Mouse (Mus musculus): Measurements from ENCODE around the gene Ate1. TPM values are rescaled to one million over a fixed set of nuclear protein-coding genes. Genes with fewer than 3 reads are reported as not detected.

Ate1 gene
- polyA plus RNA-seq, 1 experiment from 2014 or later = 109 TPM

DNA sequence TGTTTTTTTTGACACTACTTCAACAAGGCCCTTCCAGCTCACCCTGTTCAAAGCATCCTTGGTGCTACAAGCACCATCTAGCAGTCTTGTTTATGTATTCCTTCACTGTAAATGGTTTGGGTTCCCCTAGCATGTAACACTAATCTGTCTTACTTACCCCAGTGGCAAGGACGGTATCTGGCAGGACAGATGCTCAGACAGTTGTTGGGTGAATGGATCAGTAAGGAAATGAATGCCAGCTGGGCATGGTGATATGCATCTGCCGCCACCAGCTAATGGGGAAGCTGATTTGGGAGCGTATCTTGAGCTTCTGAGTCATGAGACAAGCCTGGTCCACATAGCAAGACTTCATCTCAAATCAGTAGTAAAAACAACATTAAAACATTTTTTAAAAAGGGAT lies 141.9 kb downstream of the Ate1 start:
- H3K36me3 ChIP-seq (ENCODE audit: control insufficient read depth, insufficient read depth, low read length) = no peaks in the 10 kb centered on the region; the same call in 1 of the 2 replicates
- H3K27ac ChIP-seq (ENCODE audit: low read depth, low read length) = no peak overlapping the region
- peaks cover 9% of the 10 kb centered on the region for H3K4me1 ChIP-seq (ENCODE audit: control insufficient read depth, insufficient read depth, low read depth, low read length)
- no peak overlapping the region for H3K4me2 ChIP-seq (ENCODE audit: low read length)
- H3K4me3 ChIP-seq (ENCODE audit: low read length) = no peak overlapping the region
- H3K9ac ChIP-seq (ENCODE audit: low read depth, low read length) = no peak overlapping the region
- H3K27me3 ChIP-seq (replicated peaks; ENCODE audit: control insufficient read depth, insufficient read depth, low read length) = 0 out of 2 replicates have a peak, but pooled peaks cover 2% of the 10 kb centered on the region
- no peak for ATAC-seq
- 84% methylated on average over 3 of the region's 3 CpGs for WGBS
- no peaks in the 10 kb centered on the region for H3K9me3 ChIP-seq (ENCODE audit: control insufficient read depth, low read length)

DNA sequence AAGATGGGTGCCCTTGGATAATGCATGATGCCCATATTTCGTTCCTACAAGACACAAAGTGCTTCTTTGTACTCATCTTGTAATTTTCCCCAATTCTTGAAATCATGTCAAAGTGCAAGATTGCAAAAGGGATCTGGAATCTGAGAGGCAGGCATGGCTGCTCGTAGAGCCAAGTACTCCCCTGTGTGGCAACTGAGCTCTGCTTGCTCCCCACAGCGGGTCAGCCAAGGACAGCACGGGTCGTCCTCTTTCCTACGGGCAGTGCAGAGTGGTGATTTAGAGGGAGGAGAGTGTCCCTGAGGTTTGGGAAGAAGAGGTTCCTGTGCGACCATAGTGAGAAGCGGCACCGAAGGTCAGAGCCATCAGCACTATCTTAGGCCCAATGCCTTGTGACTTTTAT lies 145.9 kb downstream of the Ate1 start:
- H3K27me3 ChIP-seq (replicated peaks; ENCODE audit: control insufficient read depth, insufficient read depth, low read length) = 0 out of 2 replicates have a peak, but pooled peaks cover 2% of the 10 kb centered on the region
- 86% methylated on average over 9 of the region's 9 CpGs for WGBS

GRCm38 (mm10) chr7:130368827-130369641 lies 151.1 kb downstream of the Ate1 start:
- Histone ChIP-seq H3K36me3 (ENCODE audit: control insufficient read depth, insufficient read depth, low read length) (no peaks in the 10 kb centered on the region), H3K9ac (ENCODE audit: low read depth, low read length) (peak overlapping the region; percentile 42; the same call in 1 of the 2 replicates), H3K27me3 (replicated peaks; ENCODE audit: control insufficient read depth, insufficient read depth, low read length) (no peaks in the 10 kb centered on the region), H3K4me2 (ENCODE audit: low read length) (peak overlapping the region; percentile 49), H3K27ac (ENCODE audit: low read depth, low read length) (peak overlapping the region; percentile 35), H3K4me1 (ENCODE audit: control insufficient read depth, insufficient read depth, low read depth, low read length) (peaks cover 15% of the 10 kb centered on the region), H3K4me3 (ENCODE audit: low read length) (no peak overlapping the region), H3K9me3 (ENCODE audit: control insufficient read depth, low read length) (no peaks in the 10 kb centered on the region)
- peak; percentile 81 for ATAC-seq
- WGBS = 16% methylated on average over 24 of the region's 24 CpGs

More for the DNA sequence above, 145.9 kb downstream of the Ate1 start:
- H3K9me3 ChIP-seq (ENCODE audit: control insufficient read depth, low read length) = no peaks in the 10 kb centered on the region
- no peak for ATAC-seq
- H3K4me3 ChIP-seq (ENCODE audit: low read length) = no peak overlapping the region
- no peak overlapping the region for H3K9ac ChIP-seq (ENCODE audit: low read depth, low read length)
- H3K4me1 ChIP-seq (ENCODE audit: control insufficient read depth, insufficient read depth, low read depth, low read length) = peaks cover 2% of the 10 kb centered on the region
- no peak overlapping the region for H3K27ac ChIP-seq (ENCODE audit: low read depth, low read length)
- H3K36me3 ChIP-seq (ENCODE audit: control insufficient read depth, insufficient read depth, low read length) = no peaks in the 10 kb centered on the region; the same call in 1 of the 2 replicates
- no peak overlapping the region for H3K4me2 ChIP-seq (ENCODE audit: low read length)

GRCm38 (mm10) chr7:130368036-130368826 lies 151.9 kb downstream of the Ate1 start:
- H3K4me2 ChIP-seq (ENCODE audit: low read length) = peak overlapping the region; percentile 49
- WGBS = 16% methylated on average over 13 of the region's 13 CpGs
- H3K9ac ChIP-seq (ENCODE audit: low read depth, low read length) = peak overlapping the region; percentile 42; the same call in 1 of the 2 replicates
- no peaks in the 10 kb centered on the region for H3K36me3 ChIP-seq (ENCODE audit: control insufficient read depth, insufficient read depth, low read length)
- peak overlapping the region; percentile 35 for H3K27ac ChIP-seq (ENCODE audit: low read depth, low read length)
- H3K27me3 ChIP-seq (replicated peaks; ENCODE audit: control insufficient read depth, insufficient read depth, low read length) = no peaks in the 10 kb centered on the region
- ATAC-seq = peak; percentile 44
- H3K4me1 ChIP-seq (ENCODE audit: control insufficient read depth, insufficient read depth, low read depth, low read length) = peaks cover 15% of the 10 kb centered on the region
- H3K4me3 ChIP-seq (ENCODE audit: low read length) = no peak overlapping the region
- no peaks in the 10 kb centered on the region for H3K9me3 ChIP-seq (ENCODE audit: control insufficient read depth, low read length)

- peaks cover 15% of the 10 kb centered on the region for H3K4me1 ChIP-seq (ENCODE audit: control insufficient read depth, insufficient read depth, low read depth, low read length)
- no peak overlapping the region for H3K4me2 ChIP-seq (ENCODE audit: low read length)
- H3K9me3 ChIP-seq (ENCODE audit: control insufficient read depth, low read length) = no peaks in the 10 kb centered on the region
- H3K27me3 ChIP-seq (replicated peaks; ENCODE audit: control insufficient read depth, insufficient read depth, low read length) = no peaks in the 10 kb centered on the region
- WGBS = 11% methylated on average over 12 of the region's 12 CpGs
- peak; percentile 74 for ATAC-seq
- no peak overlapping the region for H3K4me3 ChIP-seq (ENCODE audit: low read length)
- H3K36me3 ChIP-seq (ENCODE audit: control insufficient read depth, insufficient read depth, low read length) = no peaks in the 10 kb centered on the region
- no peak overlapping the region for H3K9ac ChIP-seq (ENCODE audit: low read depth, low read length)
- no peak overlapping the region; the same call in 1 of the 2 replicates for H3K27ac ChIP-seq (ENCODE audit: low read depth, low read length)
Observed at GRCm38 (mm10) chr7:130367222-130368035, 152.7 kb downstream of the Ate1 start.

DNA sequence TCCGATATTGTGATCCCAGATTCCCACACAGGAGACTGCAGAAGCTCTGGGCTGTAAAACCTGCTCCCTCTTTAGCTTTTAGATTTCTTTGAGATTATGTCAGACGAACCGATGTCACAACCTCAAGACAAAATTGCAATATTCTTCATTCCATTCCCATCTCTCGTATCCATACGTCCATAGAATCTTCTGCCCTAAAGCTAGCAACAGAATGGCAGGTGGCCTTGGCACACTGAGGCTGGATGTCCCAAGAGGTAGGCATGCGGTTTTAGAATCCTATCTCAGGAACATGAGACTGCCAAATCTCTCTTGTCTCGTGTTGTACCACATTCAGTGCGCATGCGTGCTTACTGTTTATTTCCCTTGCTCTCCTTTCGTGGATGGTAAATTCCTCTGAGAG lies 154.5 kb downstream of the Ate1 start:
- H3K4me3 ChIP-seq (ENCODE audit: low read length) = no peak overlapping the region
- 93% methylated on average over 10 of the region's 10 CpGs for WGBS
- H3K9ac ChIP-seq (ENCODE audit: low read depth, low read length) = no peak overlapping the region
- no peaks in the 10 kb centered on the region for H3K9me3 ChIP-seq (ENCODE audit: control insufficient read depth, low read length)
- no peak overlapping the region for H3K27ac ChIP-seq (ENCODE audit: low read depth, low read length)
- ATAC-seq = no peak
- H3K27me3 ChIP-seq (replicated peaks; ENCODE audit: control insufficient read depth, insufficient read depth, low read length) = no peaks in the 10 kb centered on the region
- H3K36me3 ChIP-seq (ENCODE audit: control insufficient read depth, insufficient read depth, low read length) = no peaks in the 10 kb centered on the region
- no peak overlapping the region for H3K4me2 ChIP-seq (ENCODE audit: low read length)
- H3K4me1 ChIP-seq (ENCODE audit: control insufficient read depth, insufficient read depth, low read depth, low read length) = peaks cover 15% of the 10 kb centered on the region

Other genes starting within 250 kb of the Ate1 start
- 72.9 and 75.7 TPM in 2 replicates for gene Nsmce4a, start 52.7 kb upstream of the Ate1 start, polyA plus RNA-seq (2015; fragmentation: Nextera tagmentation; extraction: Ambion mirVana)
- gene Tacc2, start 57.1 kb upstream of the Ate1 start, polyA plus RNA-seq (2015; fragmentation: Nextera tagmentation; extraction: Ambion mirVana) = 49.7 and 57.8 TPM in 2 replicates